Mouse (Mus musculus) liver, embryonic 12.5 days (tissue): ENCODE data around the gene Insrr. TPM values are rescaled to one million over a fixed set of nuclear protein-coding genes. Genes with fewer than 3 reads are reported as not detected.
A peak's percentile ranks its signal among the peaks of the same experiment; 100 is the strongest.

Source experiments
- ATAC-seq: fragments of 200-750 bp; cut with Nextera tagmentation; 2 replicates; pipeline ENCODE4 v1.8.0; 2017; ENCODE audit warnings: moderate number of reproducible peaks, mild to moderate bottlenecking, moderate library complexity
- H3K27ac ChIP-seq: fragments of 300-500 bp; sonication (generic); 2 replicates; pipeline ENCODE4 v1.5.1; 2016; ENCODE audit warnings: mild to moderate bottlenecking
- H3K27me3 ChIP-seq: fragments of 300-500 bp; sonication (generic); replicated peaks from 2 replicates; pipeline ENCODE4 v1.6.1; 2016; ENCODE audit warnings: mild to moderate bottlenecking, moderate library complexity
- H3K36me3 ChIP-seq: fragments of 300-500 bp; sonication (generic); 2 replicates; pipeline ENCODE4 v1.6.1; 2016; ENCODE audit warnings: mild to moderate bottlenecking, moderate library complexity
- H3K4me1 ChIP-seq: fragments of 300-500 bp; sonication (generic); 2 replicates; pipeline ENCODE4 v1.6.1; 2016
- H3K4me2 ChIP-seq: fragments of 300-500 bp; sonication (generic); 2 replicates; pipeline ENCODE4 v1.6.1; 2016; ENCODE audit warnings: mild to moderate bottlenecking, moderate library complexity
- H3K4me3 ChIP-seq: fragments of 300-500 bp; sonication (generic); 2 replicates; pipeline ENCODE4 v1.5.1; 2016; ENCODE audit warnings: mild to moderate bottlenecking, moderate library complexity
- H3K9ac ChIP-seq: fragments of 300-500 bp; sonication (generic); 2 replicates; pipeline ENCODE4 v1.6.1; 2016; ENCODE audit warnings: mild to moderate bottlenecking, moderate library complexity
- H3K9me3 ChIP-seq: fragments of 300-500 bp; sonication (generic); replicated peaks from 2 replicates; pipeline ENCODE4 v1.6.1; 2016; ENCODE audit warnings: mild to moderate bottlenecking, moderate library complexity
- WGBS: fragments of 180-500 bp; shearing (Covaris S2); methylation state at CpG from one replicate; pipeline ENCODE4 v1.1.7; 2016; ENCODE audit not compliant: insufficient replicate concordance; 5-methylcytosine and 5-hydroxymethylcytosine counted together
- polyA plus RNA-seq: library from polyadenylated mRNA; unstranded; fragments of >200 nt; fragmentation: Nextera tagmentation; extraction: Ambion mirVana; gene quantifications from 2 replicates; pipeline ENCODE4 v1.2.1, GENCODE M21; 2016

Gene Insrr
- polyA plus RNA-seq, 1 experiment from 2014 or later: 0.05 TPM

DNA sequence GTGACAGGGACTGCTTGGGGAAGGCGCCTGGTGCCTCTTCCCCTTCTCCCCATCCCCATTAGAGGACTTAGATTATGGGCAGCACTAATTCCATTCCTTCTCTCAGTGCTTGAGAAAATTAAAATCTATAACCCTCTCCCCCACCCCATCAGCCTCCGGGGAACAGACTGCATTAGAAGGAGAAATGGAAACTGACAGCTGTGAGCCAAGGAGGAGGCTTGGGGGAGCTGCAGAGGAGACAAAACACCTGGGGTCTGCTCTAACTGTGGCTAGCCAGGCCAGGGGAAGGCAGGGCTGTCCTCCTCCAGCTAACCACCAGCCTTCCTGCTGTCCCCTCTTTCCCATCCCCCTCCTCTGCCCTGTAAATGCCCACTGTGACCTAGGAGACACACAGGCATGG is 17.7 kb upstream of the Insrr start:
- Histone ChIP-seq H3K9me3 (no peaks in the 10 kb centered on the region), H3K27ac (no peak overlapping the region), H3K4me3 (no peak overlapping the region), H3K4me1 (no peaks in the 10 kb centered on the region), H3K36me3 (no peaks in the 10 kb centered on the region), H3K4me2 (no peak overlapping the region), H3K27me3 (peaks cover 73% of the 10 kb centered on the region), H3K9ac (no peak overlapping the region)
- WGBS: 37% methylated on average over 2 of the region's 2 CpGs
- ATAC-seq: no peak

GRCm38 (mm10) chr3:87783282-87784023 is 13.3 kb upstream of the Insrr start:
- Histone ChIP-seq H3K4me3 (no peak overlapping the region), H3K4me2 (no peak overlapping the region), H3K4me1 (no peaks in the 10 kb centered on the region), H3K27me3 (peaks cover 58% of the 10 kb centered on the region), H3K36me3 (no peaks in the 10 kb centered on the region), H3K27ac (no peak overlapping the region), H3K9me3 (no peaks in the 10 kb centered on the region), H3K9ac (no peak overlapping the region)
- no peak for ATAC-seq
- WGBS: 76% methylated on average over 25 of the region's 25 CpGs

DNA sequence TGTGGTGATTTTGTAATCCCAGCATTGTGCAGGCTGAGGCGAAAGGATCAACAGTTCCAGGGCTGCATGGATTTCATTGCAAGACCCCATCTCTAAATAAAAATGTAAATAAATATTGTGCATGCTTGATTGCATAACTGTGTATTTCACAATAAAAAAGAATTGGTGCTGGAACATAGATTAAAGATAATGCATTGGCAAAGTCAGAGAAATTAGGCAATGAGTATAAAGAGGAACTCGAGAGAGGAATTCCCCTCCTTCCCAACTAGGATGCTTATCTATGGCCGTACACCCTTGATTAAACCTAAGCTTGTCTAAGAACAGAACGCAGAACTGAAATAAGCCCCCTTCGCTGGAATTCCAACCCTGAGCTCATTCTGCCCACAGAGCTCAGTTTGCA is 11.6 kb upstream of the Insrr start:
- H3K4me2 ChIP-seq: no peak overlapping the region
- H3K4me3 ChIP-seq: no peak overlapping the region
- H3K9me3 ChIP-seq: no peaks in the 10 kb centered on the region
- 0 out of 2 replicates have a peak, but pooled peaks cover 6% of the 10 kb centered on the region for H3K4me1 ChIP-seq
- H3K27me3 ChIP-seq: peaks cover 57% of the 10 kb centered on the region
- WGBS: 44% methylated on average over 5 of the region's 5 CpGs
- no peak overlapping the region for H3K27ac ChIP-seq
- H3K9ac ChIP-seq: no peak overlapping the region
- ATAC-seq: no peak
- no peaks in the 10 kb centered on the region for H3K36me3 ChIP-seq

GRCm38 (mm10) chr3:87785626-87786214 is 11.0 kb upstream of the Insrr start:
- no peak overlapping the region for H3K27ac ChIP-seq
- H3K4me2 ChIP-seq: no peak overlapping the region
- WGBS: 39% methylated on average over 6 of the region's 6 CpGs
- no peak for ATAC-seq
- no peaks in the 10 kb centered on the region for H3K36me3 ChIP-seq
- no peak overlapping the region for H3K4me3 ChIP-seq
- no peak overlapping the region for H3K9ac ChIP-seq
- H3K4me1 ChIP-seq: 0 out of 2 replicates have a peak, but pooled peaks cover 6% of the 10 kb centered on the region
- peaks cover 56% of the 10 kb centered on the region for H3K27me3 ChIP-seq
- H3K9me3 ChIP-seq: no peaks in the 10 kb centered on the region

- ATAC-seq: 0 out of 2 replicates have a peak, but pooled peaks have one; percentile 31
- 40% methylated on average over 1 of the region's 1 CpGs for WGBS
Measured at GRCm38 (mm10) chr3:87789248-87789647, 7.5 kb upstream of the Insrr start.

GRCm38 (mm10) chr3:87789768-87790167 is 7.0 kb upstream of the Insrr start:
- 27% methylated on average over 5 of the region's 5 CpGs for WGBS
- no peaks in the 10 kb centered on the region for H3K36me3 ChIP-seq
- no peaks in the 10 kb centered on the region for H3K9me3 ChIP-seq

More at GRCm38 (mm10) chr3:87789248-87789647, 7.5 kb upstream of the Insrr start:
- Histone ChIP-seq H3K36me3 (no peaks in the 10 kb centered on the region), H3K27ac (no peak overlapping the region), H3K27me3 (peaks cover 67% of the 10 kb centered on the region), H3K4me3 (no peak overlapping the region), H3K4me1 (0 out of 2 replicates have a peak, but pooled peaks cover 6% of the 10 kb centered on the region), H3K9me3 (no peaks in the 10 kb centered on the region), H3K4me2 (no peak overlapping the region), H3K9ac (no peak overlapping the region)

GRCm38 (mm10) chr3:87794922-87795325 is 1.8 kb upstream of the Insrr start, which contains the start of gene Ntrk1:
Gene Ntrk1 (minus strand): TSS chr3:87795162.
- Histone ChIP-seq H3K27me3 (peaks cover 99% of the 10 kb centered on the region), H3K36me3 (no peaks in the 10 kb centered on the region), H3K4me3 (peak within 1 kb of the TSS; percentile 19), H3K9me3 (no peaks in the 10 kb centered on the region), H3K27ac (no peak within 1 kb of the TSS), H3K4me1 (peaks cover 11% of the 10 kb centered on the region), H3K9ac (no peak within 1 kb of the TSS), H3K4me2 (peak within 1 kb of the TSS; percentile 50)
- WGBS: 2% methylated on average over 35 of the region's 47 CpGs
- no peak for ATAC-seq

More at GRCm38 (mm10) chr3:87789768-87790167, 7.0 kb upstream of the Insrr start:
- H3K4me1 ChIP-seq: peaks cover 9% of the 10 kb centered on the region
- no peak overlapping the region for H3K27ac ChIP-seq
- H3K4me3 ChIP-seq: no peak overlapping the region
- ATAC-seq: no peak
- H3K9ac ChIP-seq: no peak overlapping the region
- no peak overlapping the region for H3K4me2 ChIP-seq
- peaks cover 72% of the 10 kb centered on the region for H3K27me3 ChIP-seq

DNA sequence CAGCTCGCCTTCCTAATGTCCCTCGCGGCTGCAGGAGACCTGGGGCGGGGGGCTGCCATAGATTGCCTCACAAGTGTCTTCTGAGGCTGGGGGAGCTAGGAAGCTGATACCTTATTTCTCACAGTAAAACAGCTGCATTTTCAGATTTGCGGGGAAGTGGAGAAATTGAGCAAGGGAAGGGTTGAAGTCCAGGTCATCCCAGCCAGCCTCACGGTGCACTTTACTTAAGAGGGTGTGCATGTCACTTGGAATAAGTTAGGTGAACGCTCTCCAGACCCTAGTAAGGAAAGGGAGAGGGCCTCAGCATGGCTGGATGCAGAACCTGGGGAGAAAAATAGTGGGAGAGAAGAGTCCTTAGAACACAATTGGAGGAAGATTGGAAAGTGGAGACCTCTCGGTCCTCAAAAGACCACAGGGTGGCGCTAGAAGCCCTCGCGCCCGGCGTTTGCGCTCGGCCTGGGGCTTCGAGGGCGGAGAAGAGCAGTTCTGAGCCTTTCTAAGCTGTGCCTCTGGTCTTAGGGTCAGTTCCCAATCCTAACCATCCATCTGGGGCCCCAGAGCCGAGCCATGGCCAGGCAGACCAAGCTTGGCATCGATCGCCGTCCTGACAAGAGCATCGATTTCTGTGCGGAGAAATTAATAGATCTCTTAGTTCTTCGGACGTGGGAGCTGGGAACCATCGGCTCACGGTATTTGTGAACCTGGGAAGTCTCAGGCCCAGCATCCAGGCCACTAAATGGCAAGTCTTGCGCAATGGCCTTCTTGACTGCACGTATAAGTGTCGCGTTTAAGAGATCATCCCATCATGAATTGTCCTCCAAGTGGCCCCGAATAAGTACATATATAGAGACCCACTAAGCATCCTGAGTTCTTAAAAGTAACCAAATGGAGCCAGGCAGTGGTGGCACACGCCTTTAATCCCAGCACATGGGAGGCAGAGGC is 1.1 kb upstream of the Insrr start:
- no peak overlapping the region for H3K9ac ChIP-seq
- H3K9me3 ChIP-seq: no peaks in the 10 kb centered on the region
- H3K4me3 ChIP-seq: peak overlapping the region; percentile 19
- no peaks in the 10 kb centered on the region for H3K36me3 ChIP-seq
- H3K27ac ChIP-seq: no peak overlapping the region
- H3K27me3 ChIP-seq: peaks cover 100% of the 10 kb centered on the region
- 16% methylated on average over 33 of the region's 33 CpGs for WGBS
- peaks cover 11% of the 10 kb centered on the region for H3K4me1 ChIP-seq
- peak overlapping the region; percentile 50 for H3K4me2 ChIP-seq
- ATAC-seq: no peak

DNA sequence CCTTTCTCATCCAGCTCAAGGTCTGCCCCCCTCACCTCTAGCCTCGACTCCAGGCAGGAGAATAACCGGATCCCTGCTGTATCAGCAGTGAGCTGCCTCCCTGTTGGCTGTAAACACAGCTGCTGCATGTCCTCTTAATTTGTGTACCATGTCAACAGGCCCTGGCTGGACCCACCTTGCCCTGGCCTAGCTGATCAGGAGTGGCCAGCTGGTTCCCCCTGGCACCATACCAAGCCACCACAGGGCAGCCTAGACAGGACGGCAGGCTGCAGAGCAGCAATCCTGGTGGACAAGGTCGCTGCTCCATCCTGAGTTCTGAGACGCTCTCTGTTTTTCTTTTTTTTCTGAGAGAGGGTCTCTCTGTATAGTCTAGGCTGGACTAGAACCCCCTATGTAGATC is 4.9 kb downstream of the Insrr start:
- no peak overlapping the region for H3K9ac ChIP-seq
- no peak for ATAC-seq
- no peaks in the 10 kb centered on the region for H3K9me3 ChIP-seq
- H3K4me3 ChIP-seq: no peak overlapping the region
- 43% methylated on average over 5 of the region's 5 CpGs for WGBS
- no peaks in the 10 kb centered on the region for H3K36me3 ChIP-seq
- H3K4me2 ChIP-seq: no peak overlapping the region
- H3K27ac ChIP-seq: no peak overlapping the region
- H3K27me3 ChIP-seq: peaks cover 100% of the 10 kb centered on the region
- peaks cover 3% of the 10 kb centered on the region; the same call in 1 of the 2 replicates for H3K4me1 ChIP-seq

- 3% methylated on average over 26 of the region's 26 CpGs for WGBS
- Histone ChIP-seq H3K9me3 (no peaks in the 10 kb centered on the region), H3K27me3 (peaks cover 100% of the 10 kb centered on the region), H3K4me3 (peak overlapping the region; percentile 28), H3K4me1 (no peaks in the 10 kb centered on the region), H3K4me2 (peak overlapping the region; percentile 57), H3K9ac (no peak overlapping the region), H3K36me3 (no peaks in the 10 kb centered on the region), H3K27ac (no peak overlapping the region)
- ATAC-seq: 0 out of 2 replicates have a peak, but pooled peaks have one; percentile 13
Measured at GRCm38 (mm10) chr3:87804038-87804677, 7.4 kb downstream of the Insrr start.

- Histone ChIP-seq H3K4me2 (peak overlapping the region; percentile 42), H3K9ac (no peak overlapping the region), H3K9me3 (no peaks in the 10 kb centered on the region), H3K36me3 (no peaks in the 10 kb centered on the region), H3K4me3 (no peak overlapping the region; the same call in 1 of the 2 replicates), H3K27ac (no peak overlapping the region), H3K4me1 (peaks cover 4% of the 10 kb centered on the region; the same call in 1 of the 2 replicates), H3K27me3 (peaks cover 100% of the 10 kb centered on the region)
- 10% methylated on average over 28 of the region's 28 CpGs for WGBS
- ATAC-seq: peak; percentile 55
Measured at GRCm38 (mm10) chr3:87809322-87809962, 12.7 kb downstream of the Insrr start.
